Mouse (Mus musculus): ENCODE measurements around the gene Cox4i1. TPM values are rescaled to one million over a fixed set of nuclear protein-coding genes. Genes with fewer than 3 reads are reported as not detected.

The Cox4i1 gene
- polyA plus RNA-seq, 1 experiment: 2,917 TPM

GRCm38 (mm10) chr8:120706193-120706592 lies 38.2 kb downstream of the Cox4i1 start:
- H3K4me3 ChIP-seq (replicated peaks; ENCODE audit: insufficient read depth, low read depth, low read length): no peak overlapping the region
- H3K4me1 ChIP-seq (ENCODE audit: control insufficient read depth, insufficient read depth, low read length): no peaks in the 10 kb centered on the region; the same call in 1 of the 2 replicates
- no peak overlapping the region for H3K27ac ChIP-seq (ENCODE audit: insufficient read depth, low read length)
- DNase-seq: no peak
- no peaks in the 10 kb centered on the region for H3K27me3 ChIP-seq (ENCODE audit: control insufficient read depth, insufficient read depth, low read length)
- TF ChIP-seq POLR2A (IDR thresholded peaks at IDR 0.05; ENCODE audit: borderline replicate concordance, insufficient read depth, low read length) (no peak), CTCF (IDR thresholded peaks at IDR 0.05; ENCODE audit: borderline replicate concordance, insufficient read depth, low read depth, low read length) (no peak)
- whole genome bisulfite sequencing: 77% methylated on average over 3 of the region's 3 CpGs

GRCm38 (mm10) chr8:120709176-120709575 lies 41.2 kb downstream of the Cox4i1 start:
- Histone ChIP-seq H3K27me3 (ENCODE audit: control insufficient read depth, insufficient read depth, low read length) (no peaks in the 10 kb centered on the region), H3K4me3 (replicated peaks; ENCODE audit: insufficient read depth, low read depth, low read length) (no peak overlapping the region), H3K27ac (ENCODE audit: insufficient read depth, low read length) (no peak overlapping the region), H3K4me1 (ENCODE audit: control insufficient read depth, insufficient read depth, low read length) (no peaks in the 10 kb centered on the region)
- no peak for DNase-seq
- 88% methylated on average over 10 of the region's 10 CpGs for WGBS
- no peak for TF ChIP-seq POLR2A (IDR thresholded peaks at IDR 0.05; ENCODE audit: borderline replicate concordance, insufficient read depth, low read length)
- no peak for TF ChIP-seq CTCF (IDR thresholded peaks at IDR 0.05; ENCODE audit: borderline replicate concordance, insufficient read depth, low read depth, low read length)

- no peak for TF ChIP-seq POLR2A (IDR thresholded peaks at IDR 0.05; ENCODE audit: borderline replicate concordance, insufficient read depth, low read length)
- TF ChIP-seq CTCF (IDR thresholded peaks at IDR 0.05; ENCODE audit: borderline replicate concordance, insufficient read depth, low read depth, low read length): no peak
These were observed 47.2 kb downstream of the Cox4i1 start for GRCm38 (mm10) chr8:120715200-120715599.

GRCm38 (mm10) chr8:120715996-120716680 lies 48.1 kb downstream of the Cox4i1 start:
- DNase-seq: no peak
- Histone ChIP-seq H3K4me3 (replicated peaks; ENCODE audit: insufficient read depth, low read depth, low read length) (no peak overlapping the region), H3K27me3 (ENCODE audit: control insufficient read depth, insufficient read depth, low read length) (no peaks in the 10 kb centered on the region), H3K27ac (ENCODE audit: insufficient read depth, low read length) (no peak overlapping the region), H3K4me1 (ENCODE audit: control insufficient read depth, insufficient read depth, low read length) (no peaks in the 10 kb centered on the region)
- 82% methylated on average over 15 of the region's 15 CpGs for WGBS
- TF ChIP-seq POLR2A (IDR thresholded peaks at IDR 0.05; ENCODE audit: borderline replicate concordance, insufficient read depth, low read length) (no peak), CTCF (IDR thresholded peaks at IDR 0.05; ENCODE audit: borderline replicate concordance, insufficient read depth, low read depth, low read length) (no peak)

More at GRCm38 (mm10) chr8:120715200-120715599, 47.2 kb downstream of the Cox4i1 start:
- no peak for DNase-seq
- Histone ChIP-seq H3K27me3 (ENCODE audit: control insufficient read depth, insufficient read depth, low read length) (no peaks in the 10 kb centered on the region), H3K4me3 (replicated peaks; ENCODE audit: insufficient read depth, low read depth, low read length) (no peak overlapping the region), H3K27ac (ENCODE audit: insufficient read depth, low read length) (no peak overlapping the region), H3K4me1 (ENCODE audit: control insufficient read depth, insufficient read depth, low read length) (no peaks in the 10 kb centered on the region)
- WGBS: 84% methylated on average over 6 of the region's 6 CpGs

GRCm38 (mm10) chr8:120719586-120720236 lies 51.7 kb downstream of the Cox4i1 start:
- H3K4me3 ChIP-seq (replicated peaks; ENCODE audit: insufficient read depth, low read depth, low read length): no peak overlapping the region
- 73% methylated on average over 19 of the region's 19 CpGs for WGBS
- no peak for TF ChIP-seq CTCF (IDR thresholded peaks at IDR 0.05; ENCODE audit: borderline replicate concordance, insufficient read depth, low read depth, low read length)
- no peak for DNase-seq
- H3K27ac ChIP-seq (ENCODE audit: insufficient read depth, low read length): no peak overlapping the region
- no peaks in the 10 kb centered on the region for H3K27me3 ChIP-seq (ENCODE audit: control insufficient read depth, insufficient read depth, low read length)
- H3K4me1 ChIP-seq (ENCODE audit: control insufficient read depth, insufficient read depth, low read length): no peaks in the 10 kb centered on the region

GRCm38 (mm10) chr8:120723025-120723424 lies 55.0 kb downstream of the Cox4i1 start:
- 70% methylated on average over 6 of the region's 6 CpGs for WGBS

More at GRCm38 (mm10) chr8:120723025-120723424, 55.0 kb downstream of the Cox4i1 start:
- DNase-seq: no peak
- H3K4me1 ChIP-seq (ENCODE audit: control insufficient read depth, insufficient read depth, low read length): no peaks in the 10 kb centered on the region
- H3K4me3 ChIP-seq (replicated peaks; ENCODE audit: insufficient read depth, low read depth, low read length): no peak overlapping the region
- TF ChIP-seq POLR2A (IDR thresholded peaks at IDR 0.05; ENCODE audit: borderline replicate concordance, insufficient read depth, low read length) (no peak), CTCF (IDR thresholded peaks at IDR 0.05; ENCODE audit: borderline replicate concordance, insufficient read depth, low read depth, low read length) (no peak)
- no peaks in the 10 kb centered on the region for H3K27me3 ChIP-seq (ENCODE audit: control insufficient read depth, insufficient read depth, low read length)
- H3K27ac ChIP-seq (ENCODE audit: insufficient read depth, low read length): no peak overlapping the region

Other genes starting within 250 kb of the Cox4i1 start
- 2.1 and 2.5 TPM in 2 replicates for gene Gins2, start 78.9 kb upstream of the Cox4i1 start, polyA plus RNA-seq (2012; rRNA removed)
- gene 1190005I06Rik, start 20.6 kb upstream of the Cox4i1 start, polyA plus RNA-seq (2012; rRNA removed): 8.1 and 8.2 TPM in 2 replicates
- 1.1 and 1.9 TPM in 2 replicates for gene Gm27021, start 143 bp upstream of the Cox4i1 start, polyA plus RNA-seq (2012; rRNA removed)
- 65.3 and 67.5 TPM in 2 replicates for gene Emc8, start 351 bp downstream of the Cox4i1 start, polyA plus RNA-seq (2012; rRNA removed)
- 1.8 and 2.0 TPM in 2 replicates for gene Irf8, start 68.1 kb downstream of the Cox4i1 start, polyA plus RNA-seq (2012; rRNA removed)